Mouse (Mus musculus): ENCODE results near the gene Lhx2. TPM values are rescaled to one million over a fixed set of nuclear protein-coding genes. Genes with fewer than 3 reads are reported as not detected.

Gene Lhx2
- polyA plus RNA-seq, 1 experiment: 82.4 TPM

- TF ChIP-seq CTCF (IDR thresholded peaks at IDR 0.05; ENCODE audit: extremely low read depth, insufficient read depth, low read length): no peak
- TF ChIP-seq POLR2A (IDR thresholded peaks at IDR 0.05; ENCODE audit: extremely low read depth, insufficient read depth, low read length): no peak
- peak overlapping the region; percentile 55; the same call in 1 of the 2 replicates for H3K4me3 ChIP-seq (ENCODE audit: insufficient read depth, low read length)
- H3K27ac ChIP-seq (ENCODE audit: insufficient read depth, low read length): 0 out of 2 replicates have a peak overlapping the region, but pooled peaks have one; percentile 58
- H3K4me1 ChIP-seq (ENCODE audit: control insufficient read depth, insufficient read depth, low read length): 0 out of 2 replicates have a peak, but pooled peaks cover 2% of the 10 kb centered on the region
Measured at GRCm38 (mm10) chr2:38357294-38358246, 18.5 kb downstream of the Lhx2 start.

DNA sequence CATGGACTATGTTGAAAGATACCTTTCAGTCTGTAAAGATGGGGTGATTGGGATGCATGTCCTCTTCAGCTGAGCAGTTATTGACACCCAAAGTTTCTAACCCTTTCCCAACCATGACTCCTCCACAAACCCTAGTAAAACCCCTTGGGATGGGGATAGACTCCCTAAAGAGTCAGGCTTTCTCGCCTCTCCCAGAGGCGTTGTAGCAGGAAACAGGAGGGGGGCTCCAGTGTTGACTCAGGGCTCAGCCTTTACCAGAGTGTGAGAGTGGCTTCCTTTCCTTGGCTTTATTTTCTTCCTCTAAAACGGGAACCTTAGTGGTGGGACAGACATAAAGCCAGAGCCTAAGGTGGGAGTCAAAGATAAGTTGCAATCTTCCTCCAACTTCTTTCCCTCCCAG, 19.5 kb downstream of the Lhx2 start:
- TF ChIP-seq POLR2A (IDR thresholded peaks at IDR 0.05; ENCODE audit: extremely low read depth, insufficient read depth, low read length) (no peak), CTCF (IDR thresholded peaks at IDR 0.05; ENCODE audit: extremely low read depth, insufficient read depth, low read length) (no peak)
- 0 out of 2 replicates have a peak, but pooled peaks cover 2% of the 10 kb centered on the region for H3K4me1 ChIP-seq (ENCODE audit: control insufficient read depth, insufficient read depth, low read length)
- H3K4me3 ChIP-seq (ENCODE audit: insufficient read depth, low read length): no peak overlapping the region
- no peak overlapping the region for H3K27ac ChIP-seq (ENCODE audit: insufficient read depth, low read length)

- Histone ChIP-seq H3K4me3 (ENCODE audit: insufficient read depth, low read length) (no peak overlapping the region), H3K27ac (ENCODE audit: insufficient read depth, low read length) (no peak overlapping the region)
- TF ChIP-seq CTCF (IDR thresholded peaks at IDR 0.05; ENCODE audit: extremely low read depth, insufficient read depth, low read length) (no peak), POLR2A (IDR thresholded peaks at IDR 0.05; ENCODE audit: extremely low read depth, insufficient read depth, low read length) (no peak)
Measured at GRCm38 (mm10) chr2:38359186-38359585, 20.1 kb downstream of the Lhx2 start.

GRCm38 (mm10) chr2:38359811-38360210, 20.7 kb downstream of the Lhx2 start:
- Histone ChIP-seq H3K4me1 (ENCODE audit: control insufficient read depth, insufficient read depth, low read length) (peaks cover 4% of the 10 kb centered on the region; the same call in 1 of the 2 replicates), H3K4me3 (ENCODE audit: insufficient read depth, low read length) (no peak overlapping the region), H3K27ac (ENCODE audit: insufficient read depth, low read length) (no peak overlapping the region)
- TF ChIP-seq CTCF (IDR thresholded peaks at IDR 0.05; ENCODE audit: extremely low read depth, insufficient read depth, low read length): no peak

More at GRCm38 (mm10) chr2:38359186-38359585, 20.1 kb downstream of the Lhx2 start:
- H3K4me1 ChIP-seq (ENCODE audit: control insufficient read depth, insufficient read depth, low read length): 0 out of 2 replicates have a peak, but pooled peaks cover 2% of the 10 kb centered on the region

DNA sequence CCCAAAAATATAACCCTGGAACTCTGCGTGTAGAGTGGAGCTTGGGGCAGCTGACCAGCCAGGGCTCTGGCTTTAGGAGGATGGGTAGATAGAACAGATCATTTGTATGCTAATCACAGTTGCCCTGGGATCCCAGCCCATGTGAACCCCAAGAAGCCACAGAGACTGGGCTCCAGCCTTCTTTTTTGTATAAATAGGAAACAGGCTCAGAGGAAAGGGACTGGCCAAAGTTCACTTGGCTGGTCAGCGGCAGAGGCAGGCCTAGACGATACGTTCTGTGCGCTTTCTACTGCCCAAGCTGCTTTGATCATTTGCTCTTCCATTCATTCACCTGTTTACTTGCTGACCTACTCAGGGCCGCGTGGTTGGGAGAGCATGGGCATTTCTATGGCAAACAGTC, 27.1 kb downstream of the Lhx2 start:
- TF ChIP-seq CTCF (IDR thresholded peaks at IDR 0.05; ENCODE audit: extremely low read depth, insufficient read depth, low read length): no peak
- TF ChIP-seq POLR2A (IDR thresholded peaks at IDR 0.05; ENCODE audit: extremely low read depth, insufficient read depth, low read length): no peak
- H3K27ac ChIP-seq (ENCODE audit: insufficient read depth, low read length): no peak overlapping the region

DNA sequence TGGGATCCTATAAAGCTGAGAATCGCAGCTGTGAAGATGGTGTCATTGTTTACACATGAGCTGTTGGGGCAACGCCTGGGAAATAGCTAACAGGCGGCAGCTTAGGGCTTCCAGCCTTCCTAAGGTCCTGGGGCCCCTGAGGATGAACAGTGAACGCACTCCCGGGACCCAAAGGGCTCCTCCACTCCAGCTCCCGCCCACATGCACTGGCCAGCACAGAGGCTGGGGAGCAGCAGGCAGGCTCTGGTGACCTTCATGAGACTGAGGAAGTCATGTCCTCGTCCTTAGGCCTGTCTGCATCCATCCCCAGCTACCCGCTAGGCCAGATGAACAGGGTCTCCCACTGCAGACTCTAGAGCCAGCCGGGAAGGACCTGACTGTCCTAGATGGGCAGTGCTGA, 27.9 kb downstream of the Lhx2 start:
- H3K4me1 ChIP-seq (ENCODE audit: control insufficient read depth, insufficient read depth, low read length): peaks cover 3% of the 10 kb centered on the region; the same call in 1 of the 2 replicates
- H3K4me3 ChIP-seq (ENCODE audit: insufficient read depth, low read length): no peak overlapping the region
- TF ChIP-seq POLR2A (IDR thresholded peaks at IDR 0.05; ENCODE audit: extremely low read depth, insufficient read depth, low read length) (no peak), CTCF (IDR thresholded peaks at IDR 0.05; ENCODE audit: extremely low read depth, insufficient read depth, low read length) (no peak)
- H3K27ac ChIP-seq (ENCODE audit: insufficient read depth, low read length): no peak overlapping the region

More for the DNA sequence above, 27.1 kb downstream of the Lhx2 start:
- no peak overlapping the region for H3K4me3 ChIP-seq (ENCODE audit: insufficient read depth, low read length)
- peaks cover 3% of the 10 kb centered on the region; the same call in 1 of the 2 replicates for H3K4me1 ChIP-seq (ENCODE audit: control insufficient read depth, insufficient read depth, low read length)

- H3K27ac ChIP-seq (ENCODE audit: insufficient read depth, low read length): no peak overlapping the region
- TF ChIP-seq POLR2A (IDR thresholded peaks at IDR 0.05; ENCODE audit: extremely low read depth, insufficient read depth, low read length) (no peak), CTCF (IDR thresholded peaks at IDR 0.05; ENCODE audit: extremely low read depth, insufficient read depth, low read length) (no peak)
- no peak overlapping the region for H3K4me3 ChIP-seq (ENCODE audit: insufficient read depth, low read length)
- H3K4me1 ChIP-seq (ENCODE audit: control insufficient read depth, insufficient read depth, low read length): peaks cover 3% of the 10 kb centered on the region; the same call in 1 of the 2 replicates
Measured at GRCm38 (mm10) chr2:38367852-38368251, 28.8 kb downstream of the Lhx2 start.

- Histone ChIP-seq H3K27ac (ENCODE audit: insufficient read depth, low read length) (no peak overlapping the region), H3K4me3 (ENCODE audit: insufficient read depth, low read length) (no peak overlapping the region), H3K4me1 (ENCODE audit: control insufficient read depth, insufficient read depth, low read length) (peaks cover 3% of the 10 kb centered on the region; the same call in 1 of the 2 replicates)
- no peak for TF ChIP-seq POLR2A (IDR thresholded peaks at IDR 0.05; ENCODE audit: extremely low read depth, insufficient read depth, low read length)
- no peak for TF ChIP-seq CTCF (IDR thresholded peaks at IDR 0.05; ENCODE audit: extremely low read depth, insufficient read depth, low read length)
Measured at GRCm38 (mm10) chr2:38368746-38369330, 29.8 kb downstream of the Lhx2 start.

- Histone ChIP-seq H3K4me3 (ENCODE audit: insufficient read depth, low read length) (no peak overlapping the region), H3K27ac (ENCODE audit: insufficient read depth, low read length) (no peak overlapping the region), H3K4me1 (ENCODE audit: control insufficient read depth, insufficient read depth, low read length) (no peaks in the 10 kb centered on the region)
- peak; percentile 71 for TF ChIP-seq CTCF (IDR thresholded peaks at IDR 0.05; ENCODE audit: extremely low read depth, insufficient read depth, low read length)
- no peak for TF ChIP-seq POLR2A (IDR thresholded peaks at IDR 0.05; ENCODE audit: extremely low read depth, insufficient read depth, low read length)
Measured at GRCm38 (mm10) chr2:38375606-38376304, 36.7 kb downstream of the Lhx2 start.
